In the genomic region with DNA sequence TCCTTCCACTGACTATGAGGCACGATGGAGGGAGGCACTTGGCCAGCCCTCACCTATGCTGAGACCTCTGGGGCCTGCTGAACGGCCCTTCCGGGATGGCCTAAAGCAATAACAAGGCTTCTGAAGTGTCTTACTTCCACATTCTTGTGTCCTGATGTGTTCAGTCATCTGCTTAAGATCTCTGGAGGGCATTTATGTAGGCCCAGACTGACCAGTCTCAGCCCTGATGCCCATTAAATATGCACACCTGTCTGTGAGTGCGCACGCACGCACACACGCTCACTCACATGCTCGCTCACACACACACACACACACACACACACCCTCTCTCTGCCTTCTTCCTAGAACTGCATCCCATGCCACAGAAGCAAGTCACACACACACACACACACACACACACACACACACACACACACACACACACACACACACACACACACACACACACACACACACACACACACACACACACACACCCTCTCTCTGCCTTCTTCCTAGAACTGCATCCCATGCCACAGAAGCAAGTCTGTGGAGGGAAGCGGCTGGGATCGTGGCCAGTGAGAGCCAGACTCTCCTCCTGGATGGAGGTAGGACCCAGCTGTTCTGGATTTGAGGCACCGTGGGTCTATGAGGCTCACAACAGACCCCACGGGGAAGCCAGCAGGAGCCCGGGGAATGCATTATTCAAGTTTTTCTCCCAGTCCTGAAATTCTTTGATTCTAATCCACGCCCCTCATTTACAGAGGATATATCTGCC, we compare ENCODE assay signal across 8 mouse cellular contexts. TPM values are rescaled to one million over a fixed set of nuclear protein-coding genes. Genes with fewer than 3 reads are reported as not detected.
A peak's percentile ranks its signal among the peaks of the same experiment; 100 is the strongest.
DNase-seq lines count a peak whose midpoint lies in the region; ATAC-seq lines count a peak whose summit lies in the region.

No protein-coding gene starts in this region.

- no peaks in the 10 kb centered on the region for H3K27me3 ChIP-seq in kidney, embryonic 14.5 days (ENCODE audit: control insufficient read depth, insufficient read depth, low read length)
- no peaks in the 10 kb centered on the region for H3K27me3 ChIP-seq in forebrain, embryonic 15.5 days
- no peaks in the 10 kb centered on the region for H3K27me3 ChIP-seq in midbrain, embryonic 14.5 days (ENCODE audit: control insufficient read depth, insufficient read depth, low read length)

- WGBS in kidney, embryonic 14.5 days, result 68% methylated on average over 14 of the region's 14 CpGs
- 66% methylated on average over 14 of the region's 14 CpGs for whole genome bisulfite sequencing in forebrain, embryonic 15.5 days
- 67% methylated on average over 14 of the region's 14 CpGs for WGBS in midbrain, embryonic 14.5 days

- peak overlapping the region; percentile 81; the same call in 1 of the 2 replicates for H3K27ac ChIP-seq in kidney, embryonic 14.5 days (ENCODE audit: low read depth, low read length)
- H3K27ac ChIP-seq in forebrain, embryonic 15.5 days (replicated peaks), result peak overlapping the region; percentile 55
- 0 out of 2 replicates have a peak overlapping the region, but pooled peaks have one; percentile 92 for H3K27ac ChIP-seq in midbrain, embryonic 14.5 days (replicated peaks; ENCODE audit: low read depth, low read length)

- no peak overlapping the region for H3K4me3 ChIP-seq in kidney, embryonic 14.5 days (ENCODE audit: low read length)
- no peak overlapping the region for H3K4me3 ChIP-seq in forebrain, embryonic 15.5 days
- no peak overlapping the region for H3K4me3 ChIP-seq in midbrain, embryonic 14.5 days (replicated peaks; ENCODE audit: low read depth, low read length)

- peaks cover 62% of the 10 kb centered on the region for H3K4me1 ChIP-seq in kidney, embryonic 14.5 days (ENCODE audit: control insufficient read depth, insufficient read depth, low read length)
- H3K4me1 ChIP-seq in forebrain, embryonic 15.5 days, result peaks cover 66% of the 10 kb centered on the region
- H3K4me1 ChIP-seq in midbrain, embryonic 14.5 days (ENCODE audit: control insufficient read depth, insufficient read depth, low read length), result peaks cover 58% of the 10 kb centered on the region

- no peaks in the 10 kb centered on the region for H3K9me3 ChIP-seq in kidney, embryonic 14.5 days (ENCODE audit: control insufficient read depth, low read length)
- H3K9me3 ChIP-seq in forebrain, embryonic 15.5 days, result no peaks in the 10 kb centered on the region
- H3K9me3 ChIP-seq in midbrain, embryonic 14.5 days (ENCODE audit: control insufficient read depth, low read length), result no peaks in the 10 kb centered on the region

- no peak overlapping the region for H3K9ac ChIP-seq in kidney, embryonic 14.5 days (ENCODE audit: low read depth, low read length)
- H3K9ac ChIP-seq in forebrain, embryonic 15.5 days (replicated peaks), result no peak overlapping the region
- H3K9ac ChIP-seq in midbrain, embryonic 14.5 days (replicated peaks; ENCODE audit: low read length), result no peak overlapping the region

- no peak for DNase-seq in kidney, adult 18-20 months
- peak; percentile 79 for DNase-seq in NIH3T3 (ENCODE audit: low read depth)
- no peak for DNase-seq in midbrain, embryonic 14.5 days
- no peak for DNase-seq in layer of hippocampus, postnatal 14 days (ENCODE audit: low spot score in 2 of 2)
- DNase-seq in cerebellum, adult 9-11 months, result no peak

- H3K4me2 ChIP-seq in kidney, embryonic 14.5 days (replicated peaks; ENCODE audit: low read depth, low read length), result no peak overlapping the region
- H3K4me2 ChIP-seq in forebrain, embryonic 15.5 days (replicated peaks), result no peak overlapping the region
- no peak overlapping the region for H3K4me2 ChIP-seq in midbrain, embryonic 14.5 days (ENCODE audit: low read length)

- no peaks in the 10 kb centered on the region for H3K36me3 ChIP-seq in kidney, embryonic 14.5 days (ENCODE audit: control insufficient read depth, insufficient read depth, low read length)
- no peaks in the 10 kb centered on the region for H3K36me3 ChIP-seq in forebrain, embryonic 15.5 days
- no peaks in the 10 kb centered on the region for H3K36me3 ChIP-seq in midbrain, embryonic 14.5 days (ENCODE audit: control insufficient read depth, insufficient read depth, low read length)

- no peak for ATAC-seq in kidney, embryonic 14.5 days (ENCODE audit: low FRiP score, low TSS enrichment)
- no peak for ATAC-seq in forebrain, embryonic 15.5 days (replicated peaks)
- ATAC-seq in midbrain, embryonic 14.5 days (ENCODE audit: low FRiP score, low TSS enrichment), result no peak
- no peak for ATAC-seq in inflammation-experienced regulatory T-cells, adult 6 months

RNA-seq across cellular contexts. Expression of gene Scyl1, which starts 37.9 kb away (rescaled TPM):
- 54.7 and 73.5 TPM in 2 replicates for polyA plus RNA-seq in kidney, embryonic 14.5 days (2014; fragmentation: Nextera tagmentation; extraction: Ambion mirVana)
- polyA plus RNA-seq in forebrain, embryonic 15.5 days (2015; fragmentation: Nextera tagmentation; extraction: Ambion mirVana), result 66.9 and 67.9 TPM in 2 replicates
- polyA plus RNA-seq in midbrain, embryonic 14.5 days (2014; fragmentation: Nextera tagmentation; extraction: Ambion mirVana), result 73.5 and 78.2 TPM in 2 replicates
- total RNA-seq in layer of hippocampus, postnatal 14 days (2021), result 10 to 100 TPM; 73.6 to 75.1 TPM
- 10 to 100 TPM; 14.2 to 19.5 (median 15.4) TPM for polyA plus RNA-seq in inflammation-experienced regulatory T-cells, adult 6 months (2017; shearing (Covaris generic))
